Mouse (Mus musculus): ENCODE measurements around the gene Prdm5.

- no peak for TF ChIP-seq CTCF (IDR thresholded peaks at IDR 0.05; ENCODE audit: extremely low read depth, insufficient read length, insufficient replicate concordance, low read depth, low read length)
- TF ChIP-seq POLR2A (IDR thresholded peaks at IDR 0.05; ENCODE audit: low read depth, low read length), result no peak
These were observed 147.0 kb downstream of the Prdm5 start for GRCm38 (mm10) chr6:65925737-65926333.
